Mouse (Mus musculus): ENCODE data around the gene Dnah10. TPM values are rescaled to one million over a fixed set of nuclear protein-coding genes. Genes with fewer than 3 reads are reported as not detected.

The Dnah10 gene
- polyA plus RNA-seq, 1 experiment: 0.04 TPM

DNA sequence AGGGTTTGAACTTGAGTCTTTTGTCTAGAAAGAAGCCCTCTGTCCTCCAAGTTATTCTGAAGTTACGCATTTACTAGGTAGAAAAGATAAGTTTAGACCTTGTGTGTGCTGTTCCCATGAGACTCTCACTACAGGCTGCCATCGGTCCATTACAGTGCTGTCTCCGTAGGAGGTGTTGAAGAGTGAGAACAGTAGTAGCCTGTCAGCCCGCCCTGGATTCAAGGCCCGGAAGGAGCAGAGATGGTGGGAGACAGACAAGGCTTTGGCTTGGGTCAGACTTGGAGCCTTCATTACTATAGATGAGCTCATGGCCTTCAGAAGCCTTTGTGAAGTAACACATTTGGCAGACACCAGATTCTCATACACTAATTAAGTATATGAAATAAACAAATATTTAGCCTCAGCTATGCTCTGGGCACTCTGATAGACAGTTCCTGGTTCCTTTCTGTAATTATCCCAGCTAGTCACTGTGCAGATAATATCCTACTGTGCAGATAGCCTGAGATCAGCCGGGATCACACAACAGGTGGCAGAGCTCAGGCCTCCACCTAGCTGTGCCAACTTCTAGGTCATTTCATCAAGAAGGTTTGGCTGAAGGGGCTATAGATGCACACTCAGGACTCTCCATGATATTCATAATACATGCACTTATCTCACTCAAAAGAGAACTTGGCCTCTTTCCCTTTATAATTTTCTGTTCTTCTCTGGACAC lies 149.2 kb downstream of the Dnah10 start:
- peaks cover 58% of the 10 kb centered on the region for H3K79me3 ChIP-seq (ENCODE audit: low read depth)
- peaks cover 99% of the 10 kb centered on the region for H3K79me2 ChIP-seq (ENCODE audit: control insufficient read depth, insufficient read depth)
- TF ChIP-seq CTCF (IDR thresholded peaks at IDR 0.05; ENCODE audit: control insufficient read depth, insufficient read depth, insufficient read length) (no peak), MYOG (IDR thresholded peaks at IDR 0.05; ENCODE audit: control insufficient read depth, extremely low read depth, insufficient read length) (no peak), CEBPB (IDR thresholded peaks at IDR 0.05; ENCODE audit: low read depth) (no peak), MYOD1 (IDR thresholded peaks at IDR 0.05; ENCODE audit: control insufficient read depth, insufficient read length, low read depth) (no peak), USF1 (IDR thresholded peaks at IDR 0.05; ENCODE audit: low read depth) (no peak), FOSL1 (IDR thresholded peaks at IDR 0.05; ENCODE audit: insufficient read depth, low read length, poor library complexity, severe bottlenecking) (no peak), MAX (IDR thresholded peaks at IDR 0.05) (no peak)
- no peaks in the 10 kb centered on the region for H3K27me3 ChIP-seq (ENCODE audit: control insufficient read depth, insufficient read depth, insufficient read length)
- no peak overlapping the region for H3ac ChIP-seq (ENCODE audit: control insufficient read depth, insufficient read length, low read depth)
- H3K36me3 ChIP-seq (ENCODE audit: control insufficient read depth, insufficient read depth): peaks cover 15% of the 10 kb centered on the region
- H3K4me3 ChIP-seq (ENCODE audit: insufficient read depth, poor library complexity, severe bottlenecking): no peak overlapping the region

DNA sequence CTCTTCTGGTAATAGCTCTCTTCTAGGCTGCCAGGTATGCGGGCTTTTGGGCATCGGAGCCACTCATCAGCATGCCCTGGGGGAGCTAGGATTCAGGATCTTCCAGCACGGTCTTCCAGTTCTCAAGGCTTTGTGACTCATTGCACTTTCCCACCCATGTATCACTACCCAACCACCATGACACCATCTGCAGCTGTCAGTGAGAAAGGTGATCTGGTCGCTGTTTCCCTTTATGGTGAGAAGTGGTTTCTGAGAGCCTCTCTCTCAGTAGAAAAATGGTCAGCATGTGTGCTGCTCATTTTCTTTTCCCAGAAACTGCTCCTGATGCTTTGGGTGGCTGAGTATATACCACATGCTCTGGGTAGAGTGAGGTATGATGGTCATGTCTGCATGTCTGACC lies 154.4 kb downstream of the Dnah10 start:
- Histone ChIP-seq H3K79me3 (ENCODE audit: low read depth) (peaks cover 31% of the 10 kb centered on the region), H3ac (ENCODE audit: control insufficient read depth, insufficient read length, low read depth) (no peak overlapping the region), H3K4me3 (ENCODE audit: insufficient read depth, poor library complexity, severe bottlenecking) (no peak overlapping the region), H3K27me3 (ENCODE audit: control insufficient read depth, insufficient read depth, insufficient read length) (no peaks in the 10 kb centered on the region), H3K79me2 (ENCODE audit: control insufficient read depth, insufficient read depth) (peaks cover 88% of the 10 kb centered on the region), H3K36me3 (ENCODE audit: control insufficient read depth, insufficient read depth) (peaks cover 19% of the 10 kb centered on the region)
- TF ChIP-seq MYOD1 (IDR thresholded peaks at IDR 0.05; ENCODE audit: control insufficient read depth, insufficient read length, low read depth): peak; percentile 90
- no peak for TF ChIP-seq MAX (IDR thresholded peaks at IDR 0.05)

DNA sequence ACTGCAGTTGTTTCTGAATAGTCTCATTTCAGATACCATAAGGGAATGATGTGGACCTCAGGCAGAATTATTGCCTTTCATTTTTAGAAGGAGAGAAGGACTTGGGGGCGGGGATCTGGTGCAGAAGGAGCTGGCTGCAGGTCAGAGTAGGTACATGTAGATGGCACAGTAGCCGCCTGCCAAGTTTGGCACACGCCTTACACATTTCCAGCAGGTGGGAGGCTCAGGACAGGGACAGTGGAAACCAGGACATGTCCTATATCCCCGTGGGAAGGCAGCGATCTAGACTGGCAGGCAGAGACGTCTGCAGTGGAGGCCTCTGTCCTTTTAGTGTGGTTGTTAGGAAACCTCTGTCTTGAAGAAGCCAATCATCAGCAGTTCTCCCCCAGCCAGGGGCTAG lies 154.9 kb downstream of the Dnah10 start:
- TF ChIP-seq MAX (IDR thresholded peaks at IDR 0.05) (no peak), MYOG (IDR thresholded peaks at IDR 0.05; ENCODE audit: control insufficient read depth, extremely low read depth, insufficient read length) (no peak), CTCF (IDR thresholded peaks at IDR 0.05; ENCODE audit: control insufficient read depth, insufficient read depth, insufficient read length) (no peak), FOSL1 (IDR thresholded peaks at IDR 0.05; ENCODE audit: insufficient read depth, low read length, poor library complexity, severe bottlenecking) (no peak), MYOD1 (IDR thresholded peaks at IDR 0.05; ENCODE audit: control insufficient read depth, insufficient read length, low read depth) (no peak)
- Histone ChIP-seq H3K79me3 (ENCODE audit: low read depth) (peaks cover 29% of the 10 kb centered on the region), H3ac (ENCODE audit: control insufficient read depth, insufficient read length, low read depth) (no peak overlapping the region), H3K4me3 (ENCODE audit: insufficient read depth, poor library complexity, severe bottlenecking) (no peak overlapping the region), H3K36me3 (ENCODE audit: control insufficient read depth, insufficient read depth) (peaks cover 24% of the 10 kb centered on the region), H3K27me3 (ENCODE audit: control insufficient read depth, insufficient read depth, insufficient read length) (no peaks in the 10 kb centered on the region), H3K79me2 (ENCODE audit: control insufficient read depth, insufficient read depth) (peaks cover 83% of the 10 kb centered on the region)

DNA sequence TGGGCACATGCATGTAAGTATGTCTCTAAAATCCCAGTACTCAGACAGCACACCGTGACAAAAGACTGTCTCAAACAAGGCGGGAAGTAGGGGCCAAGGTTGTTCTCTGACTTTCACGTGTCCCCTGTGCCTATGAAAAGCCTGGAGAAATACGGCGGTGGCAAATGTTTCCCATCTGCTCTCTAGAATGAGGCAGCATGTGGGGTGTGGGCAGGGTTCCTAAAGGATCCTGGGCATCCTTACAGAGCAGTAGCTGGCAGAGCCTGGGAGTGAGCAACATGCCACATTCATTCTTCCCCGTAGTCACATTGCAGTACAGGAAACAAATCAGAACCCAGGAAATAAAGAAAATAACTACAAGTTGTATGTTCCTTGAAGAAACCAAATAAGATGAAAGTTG lies 159.0 kb downstream of the Dnah10 start:
- no peak overlapping the region for H3ac ChIP-seq (ENCODE audit: control insufficient read depth, insufficient read length, low read depth)
- H3K79me2 ChIP-seq (ENCODE audit: control insufficient read depth, insufficient read depth): peaks cover 43% of the 10 kb centered on the region
- no peaks in the 10 kb centered on the region for H3K27me3 ChIP-seq (ENCODE audit: control insufficient read depth, insufficient read depth, insufficient read length)
- H3K36me3 ChIP-seq (ENCODE audit: control insufficient read depth, insufficient read depth): peaks cover 39% of the 10 kb centered on the region
- H3K4me3 ChIP-seq (ENCODE audit: insufficient read depth, poor library complexity, severe bottlenecking): no peak overlapping the region
- peaks cover 13% of the 10 kb centered on the region for H3K79me3 ChIP-seq (ENCODE audit: low read depth)
- no peak for TF ChIP-seq CEBPB (IDR thresholded peaks at IDR 0.05; ENCODE audit: low read depth)
- no peak for TF ChIP-seq FOSL1 (IDR thresholded peaks at IDR 0.05; ENCODE audit: insufficient read depth, low read length, poor library complexity, severe bottlenecking)
- no peak for TF ChIP-seq MYOG (IDR thresholded peaks at IDR 0.05; ENCODE audit: control insufficient read depth, extremely low read depth, insufficient read length)
- TF ChIP-seq MAX (IDR thresholded peaks at IDR 0.05): no peak
- TF ChIP-seq MYOD1 (IDR thresholded peaks at IDR 0.05; ENCODE audit: control insufficient read depth, insufficient read length, low read depth): no peak
- TF ChIP-seq CTCF (IDR thresholded peaks at IDR 0.05; ENCODE audit: control insufficient read depth, insufficient read depth, insufficient read length): no peak
- TF ChIP-seq USF1 (IDR thresholded peaks at IDR 0.05; ENCODE audit: low read depth): no peak

Other genes starting within 250 kb of the Dnah10 start
- 22.8 TPM for gene Rilpl2, start 246.7 kb upstream of the Dnah10 start, polyA plus RNA-seq (2012; fragmentation: generic; extraction: Trizol)
- gene Snrnp35, start 242.0 kb upstream of the Dnah10 start, polyA plus RNA-seq (2012; fragmentation: generic; extraction: Trizol): 23.8 TPM
- 15.2 TPM for gene Rilpl1, start 193.7 kb upstream of the Dnah10 start, polyA plus RNA-seq (2012; fragmentation: generic; extraction: Trizol)
- 187 TPM for gene Tmed2, start 184.4 kb upstream of the Dnah10 start, polyA plus RNA-seq (2012; fragmentation: generic; extraction: Trizol)
- gene Ddx55, start 172.2 kb upstream of the Dnah10 start, polyA plus RNA-seq (2012; fragmentation: generic; extraction: Trizol): 6.9 TPM
- gene Eif2b1, start 146.0 kb upstream of the Dnah10 start, polyA plus RNA-seq (2012; fragmentation: generic; extraction: Trizol): 43.0 TPM
- gene Gtf2h3, start 145.9 kb upstream of the Dnah10 start, polyA plus RNA-seq (2012; fragmentation: generic; extraction: Trizol): 34.0 TPM
- gene Atp6v0a2, start 96.5 kb upstream of the Dnah10 start, polyA plus RNA-seq (2012; fragmentation: generic; extraction: Trizol): 22.8 TPM
- 12.2 TPM for gene Ccdc92, start 137.3 kb downstream of the Dnah10 start, polyA plus RNA-seq (2012; fragmentation: generic; extraction: Trizol)
- gene Zfp664, start 137.6 kb downstream of the Dnah10 start, polyA plus RNA-seq (2012; fragmentation: generic; extraction: Trizol): 25.9 TPM